Mouse (Mus musculus): Measurements from ENCODE around the gene Gm28048.

- TF ChIP-seq POLR2A (IDR thresholded peaks at IDR 0.05; ENCODE audit: control insufficient read depth, low read depth, low read length): no peak
- no peak for TF ChIP-seq CTCF (IDR thresholded peaks at IDR 0.05; ENCODE audit: control insufficient read depth, insufficient read depth, insufficient replicate concordance, low read depth, low read length)
Measured at GRCm38 (mm10) chr11:22952668-22953067, 29.2 kb downstream of the Gm28048 start.
